Mouse (Mus musculus) kidney, adult 2 months (tissue): Measurements from ENCODE around the gene Was.

Source experiments
- CTCF ChIP-seq: fragments of 200-500 bp; conservative IDR thresholded peaks from 2 replicates; pipeline ENCODE4 v1.5.1; 2011; ENCODE audit warnings: low read depth, mild to moderate bottlenecking, control low read depth, low read length, moderate library complexity, mixed read lengths; ENCODE audit not compliant: insufficient read depth, insufficient read length
- POLR2A ChIP-seq: fragments of 200-500 bp; IDR thresholded peaks from one replicate; pipeline ENCODE4 v1.6.1; 2011; ENCODE audit warnings: low read depth, low read length, control low read depth

DNA sequence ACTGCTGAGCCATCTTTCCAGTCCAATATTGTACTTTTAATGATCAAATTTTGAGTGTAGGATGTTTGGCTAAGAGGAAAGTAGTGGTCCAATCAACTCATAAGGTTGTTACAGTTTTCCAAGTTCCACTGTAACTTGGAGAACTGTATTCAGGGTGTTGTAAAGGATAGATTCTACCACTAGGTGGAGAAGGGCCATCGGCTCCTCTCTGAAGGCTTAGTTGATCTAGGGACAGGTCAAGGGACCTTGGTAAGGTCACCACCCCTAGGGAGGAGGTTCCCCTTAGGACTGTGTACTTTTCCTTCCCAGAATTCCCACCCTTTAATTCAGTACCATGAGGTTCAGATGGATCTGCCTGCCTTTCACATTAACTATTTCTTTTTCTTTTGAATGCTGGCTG lies 57.3 kb downstream of the Was start:
- 0 out of 2 replicates have a peak, but pooled peaks have one; percentile 14 for TF ChIP-seq CTCF
- TF ChIP-seq POLR2A: no peak
